Mouse (Mus musculus): Measurements from ENCODE around the gene Mab21l1.

Gene Mab21l1

GRCm38 (mm10) chr3:55814993-55815625 lies 32.8 kb downstream of the Mab21l1 start:
- no peak for DNase-seq (ENCODE audit: low read depth, low spot score)

DNA sequence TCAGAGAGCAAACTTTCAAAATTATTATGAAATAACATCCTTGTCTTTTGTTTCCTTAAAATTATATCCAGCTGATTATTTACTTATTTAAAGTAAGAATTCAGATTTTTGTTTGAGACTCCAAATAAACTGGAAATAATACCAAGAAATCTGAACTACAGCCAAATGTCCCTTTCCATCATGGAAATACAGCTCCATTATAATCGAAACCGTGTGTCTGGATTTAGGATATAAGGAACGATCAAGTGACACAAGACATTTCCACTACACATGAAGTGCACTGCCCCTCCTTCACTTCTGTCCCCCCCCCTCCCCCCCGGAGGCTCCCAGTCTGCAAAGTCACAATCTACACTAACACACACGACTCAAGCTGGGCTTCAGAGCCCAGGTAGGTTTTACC lies 33.8 kb downstream of the Mab21l1 start:
- no peak for DNase-seq (ENCODE audit: low read depth, low spot score)

DNA sequence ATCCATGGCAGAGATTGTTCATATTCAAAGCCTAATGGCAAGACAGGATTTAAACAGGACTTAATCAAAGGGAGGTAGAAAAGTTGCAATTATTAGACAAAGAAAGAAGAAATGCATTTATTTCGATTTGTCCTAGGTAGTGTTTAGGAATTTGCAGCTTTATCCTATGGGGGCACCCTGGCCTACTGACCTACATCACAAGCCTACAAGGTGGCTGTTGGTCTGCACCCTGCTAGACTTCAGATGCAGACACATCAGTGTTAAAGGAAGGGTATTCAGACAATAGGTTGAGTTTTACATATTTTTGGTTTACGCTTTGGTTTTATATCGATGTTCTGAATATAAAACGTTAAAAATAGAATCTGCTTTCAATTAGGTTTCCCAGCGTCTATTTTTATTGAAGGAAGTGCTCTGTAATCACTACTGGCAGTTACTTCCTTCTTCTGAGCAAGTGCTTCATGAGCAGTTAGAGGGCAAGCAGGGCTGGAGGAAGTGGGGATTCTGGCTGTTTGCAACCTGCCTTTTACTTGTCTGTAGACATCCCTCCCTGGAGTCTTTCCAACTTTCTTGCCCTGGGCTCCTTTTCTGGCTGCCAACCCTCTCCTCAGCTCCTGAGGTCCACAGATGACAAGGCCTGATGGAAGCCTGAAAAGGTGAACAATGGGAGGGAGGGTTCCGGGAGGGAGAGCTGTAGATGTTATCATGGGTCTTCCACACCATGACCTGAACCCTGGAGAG lies 34.5 kb downstream of the Mab21l1 start:
- DNase-seq (ENCODE audit: low read depth, low spot score): no peak

DNA sequence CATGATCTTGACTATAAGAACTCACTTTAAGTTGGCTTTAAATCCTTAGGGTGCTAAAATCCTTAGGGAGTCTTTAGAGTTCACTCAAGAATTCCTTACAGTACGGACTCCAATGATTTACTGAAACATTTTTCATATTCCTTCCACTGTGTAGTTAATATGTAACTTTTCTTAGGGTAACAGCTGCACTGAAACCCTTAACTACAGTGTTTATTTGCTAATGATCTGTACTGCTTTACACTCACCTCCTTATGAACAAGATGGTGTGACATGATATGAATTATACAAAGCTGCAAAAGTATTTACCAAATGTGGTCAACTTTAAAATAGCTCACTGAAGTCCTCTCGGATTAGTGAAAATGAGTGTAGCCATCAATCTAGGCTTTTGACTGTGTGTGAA lies 35.8 kb downstream of the Mab21l1 start:
- DNase-seq (ENCODE audit: low read depth, low spot score): no peak

DNA sequence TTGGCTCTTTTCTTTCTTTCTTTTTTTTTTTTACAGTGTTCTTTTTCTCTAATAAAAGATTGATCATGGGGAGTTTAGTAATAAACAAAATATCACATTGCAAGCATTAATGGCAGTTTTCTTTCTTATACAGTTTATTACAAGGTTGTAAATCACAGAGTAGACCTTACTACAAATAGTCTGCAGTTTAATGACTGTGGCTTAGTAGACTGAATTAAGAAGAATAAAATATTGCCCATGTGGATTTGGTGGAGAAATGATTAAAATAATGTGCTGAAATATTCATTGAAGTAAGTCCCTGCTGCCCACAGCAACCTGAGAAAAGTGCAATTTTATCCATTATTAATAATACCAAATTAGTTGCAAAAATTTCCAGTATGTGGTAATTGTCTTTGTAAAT lies 37.3 kb downstream of the Mab21l1 start:
- DNase-seq (ENCODE audit: low read depth, low spot score): no peak

DNA sequence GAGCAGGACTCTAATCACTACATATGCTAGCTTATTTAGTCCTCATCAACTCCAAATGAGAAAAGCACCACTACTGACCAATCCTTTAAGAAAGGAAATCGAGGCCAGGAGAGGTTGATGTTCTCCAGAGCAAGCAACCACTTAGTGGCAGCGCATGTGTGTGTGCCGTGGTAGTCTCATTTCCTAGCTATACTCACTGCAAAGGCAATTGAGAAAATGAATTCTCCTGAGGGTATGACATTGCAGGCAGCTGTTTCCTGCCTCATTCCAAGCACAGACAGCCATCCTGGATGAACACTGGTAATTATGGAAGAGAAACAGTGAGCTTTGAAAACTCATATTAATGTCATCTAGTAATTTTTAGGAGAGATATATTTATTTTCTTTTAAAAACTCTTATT lies 42.6 kb downstream of the Mab21l1 start:
- DNase-seq (ENCODE audit: low read depth, low spot score): no peak

GRCm38 (mm10) chr3:55828481-55829256 lies 46.4 kb downstream of the Mab21l1 start:
- no peak for DNase-seq (ENCODE audit: low read depth, low spot score)

DNA sequence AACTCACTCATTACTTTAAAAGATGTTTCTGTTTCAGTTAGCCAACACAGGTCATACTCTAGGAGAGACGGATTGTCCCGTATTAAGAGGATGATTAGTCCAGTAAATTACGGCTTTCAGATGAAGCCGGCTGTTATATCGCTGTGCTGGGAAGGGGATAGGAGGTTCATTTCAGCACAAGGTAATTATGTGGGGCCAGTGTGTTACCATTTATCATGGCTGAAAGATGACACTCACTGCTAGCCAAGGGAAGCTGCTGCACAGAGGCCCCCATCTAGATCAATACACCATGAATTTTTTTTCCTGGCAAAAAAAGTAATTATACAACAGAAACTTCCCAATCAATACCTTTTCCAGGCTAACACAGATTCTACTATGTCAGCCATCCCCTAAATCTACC lies 47.9 kb downstream of the Mab21l1 start:
- peak; percentile 6 for DNase-seq (ENCODE audit: low read depth, low spot score)
